Mouse (Mus musculus) cerebellum, adult 2 months (tissue): ENCODE measurements around the gene Rps15a.

ENCODE experiments used
- CTCF ChIP-seq: fragments of 200-500 bp; IDR thresholded peaks from 2 replicates; pipeline ENCODE4 v1.5.1; 2011; ENCODE audit warnings: low read depth, mild to moderate bottlenecking, control low read depth, low read length, moderate library complexity, borderline replicate concordance; ENCODE audit not compliant: insufficient read depth
- POLR2A ChIP-seq: fragments of 200-500 bp; IDR thresholded peaks from 2 replicates; pipeline ENCODE4 v1.6.1; 2011; ENCODE audit warnings: low read length, control low read depth, borderline replicate concordance; ENCODE audit not compliant: insufficient read depth

- TF ChIP-seq POLR2A (peak; percentile 91), CTCF (no peak)
Measured at GRCm38 (mm10) chr7:118115877-118116568, at the start of gene Rps15a.
